Mouse (Mus musculus): ENCODE measurements around the gene Wdr5.
"Not testable (repeated sequence)": the region's sequence is repeated elsewhere in the genome, so short reads cannot be mapped to it uniquely, and the experiment has no call there.

Wdr5 gene

DNA sequence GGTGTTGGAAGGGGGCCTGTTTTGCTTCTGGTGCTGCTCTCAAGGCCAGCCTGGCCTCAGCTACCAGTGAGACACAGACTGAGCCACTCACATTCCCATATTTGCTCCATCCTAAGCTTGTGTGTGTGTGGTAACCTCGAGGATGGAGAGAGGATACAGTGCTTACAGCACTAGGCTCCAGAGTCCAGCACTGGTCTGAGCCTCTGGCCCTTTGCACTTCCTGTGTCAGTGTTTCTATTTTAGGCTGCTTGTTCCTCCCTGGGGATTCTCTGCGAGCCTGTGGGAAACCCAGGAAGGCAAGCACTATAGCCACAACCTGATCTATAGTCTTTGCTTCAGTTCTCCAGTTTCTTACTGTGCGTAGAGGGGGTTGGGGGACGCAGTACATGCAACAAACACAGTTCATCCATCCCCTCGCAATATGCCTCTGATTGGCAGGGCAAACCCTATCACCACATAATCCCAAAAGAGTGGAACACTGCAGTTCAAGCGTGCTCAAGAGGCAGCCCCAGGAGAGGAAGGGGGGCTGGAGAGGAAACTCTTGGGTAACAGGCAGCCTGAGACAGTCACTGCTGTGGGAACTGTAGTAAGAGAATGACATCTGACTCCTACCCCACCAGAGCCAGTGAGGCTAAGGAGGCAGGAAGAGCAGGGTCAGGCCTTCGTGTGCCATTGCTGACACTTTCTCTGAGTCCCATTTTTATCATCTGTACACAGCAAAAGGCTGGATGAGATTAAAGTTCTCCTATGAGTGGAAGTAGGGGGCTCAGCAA, 10.7 kb upstream of the Wdr5 start:
- no peak for DNase-seq (ENCODE audit: low spot score)

DNA sequence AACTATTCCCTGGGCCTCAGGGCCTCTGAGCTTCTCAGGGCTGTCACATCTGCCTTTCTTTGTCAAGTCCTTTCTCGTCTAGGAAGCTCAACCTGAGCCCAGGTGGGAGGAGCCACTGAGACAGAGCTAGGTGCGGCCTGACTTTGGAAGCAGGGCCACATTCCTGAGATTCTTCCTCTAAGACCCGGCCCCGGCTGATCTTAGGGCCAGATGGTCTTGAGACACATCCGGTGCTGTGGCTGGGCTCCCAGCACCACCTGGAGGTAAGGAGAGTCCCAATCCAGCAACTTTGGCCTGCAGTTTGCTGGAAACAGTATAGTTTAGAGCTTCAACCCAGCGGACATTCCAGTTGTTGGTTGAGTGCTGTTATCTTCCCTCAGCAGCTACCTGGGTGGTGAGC, 9.4 kb upstream of the Wdr5 start:
- DNase-seq (ENCODE audit: low spot score), result peak; percentile 31

- DNase-seq (ENCODE audit: low spot score), result not testable (repeated sequence)
These were observed 8.3 kb upstream of the Wdr5 start for GRCm38 (mm10) chr2:27506658-27507057.

DNA sequence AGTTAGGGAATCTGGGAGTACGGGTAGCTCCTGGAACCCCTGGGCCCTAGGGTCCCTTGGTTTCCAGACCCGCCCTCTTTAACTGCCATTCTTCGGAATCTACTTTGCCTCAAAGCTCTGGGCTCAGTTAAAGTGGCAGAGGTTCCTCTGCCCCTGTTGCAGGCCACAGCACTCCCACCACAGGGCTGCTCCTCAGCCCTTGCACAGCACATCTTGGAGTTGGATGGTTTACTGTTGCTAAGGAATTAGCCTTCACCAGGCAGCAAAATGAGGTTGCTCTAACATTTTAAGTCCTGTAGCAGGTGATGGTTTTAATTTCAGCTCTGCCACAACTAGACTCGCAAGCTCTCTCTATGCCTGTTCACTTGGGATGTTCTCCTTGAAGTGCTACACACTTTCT, 7.4 kb upstream of the Wdr5 start, which contains the start of gene Brd3:
TSS of gene Brd3 (minus strand) at position 101 of the 400 bp plus-strand sequence.
- no peak for DNase-seq (ENCODE audit: low spot score)

- DNase-seq (ENCODE audit: low spot score), result no peak
These were observed 4.3 kb upstream of the Wdr5 start for GRCm38 (mm10) chr2:27510706-27511105.

- DNase-seq (ENCODE audit: low spot score), result no peak
These were observed 2.0 kb upstream of the Wdr5 start for GRCm38 (mm10) chr2:27512909-27513308.

DNA sequence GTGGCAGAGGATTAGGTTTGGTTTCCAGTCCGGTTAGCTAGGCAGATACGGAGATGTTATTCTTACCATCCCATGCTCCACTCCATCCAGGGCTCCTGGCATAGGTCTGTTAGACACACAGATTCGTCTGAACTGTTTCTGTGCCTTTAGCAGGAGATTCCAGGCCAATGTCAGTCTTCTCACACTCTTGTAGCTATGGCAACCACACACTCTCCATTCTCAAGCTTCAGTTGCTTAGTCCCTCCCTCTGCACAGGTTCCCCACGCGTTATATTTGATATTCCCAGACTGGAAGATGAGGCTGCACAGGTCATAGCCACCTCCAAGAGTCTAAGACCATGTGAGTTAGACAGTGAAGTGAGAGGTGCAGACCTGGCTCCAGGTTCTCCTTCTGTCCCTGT, 1.1 kb upstream of the Wdr5 start:
- DNase-seq (ENCODE audit: low spot score), result no peak

DNA sequence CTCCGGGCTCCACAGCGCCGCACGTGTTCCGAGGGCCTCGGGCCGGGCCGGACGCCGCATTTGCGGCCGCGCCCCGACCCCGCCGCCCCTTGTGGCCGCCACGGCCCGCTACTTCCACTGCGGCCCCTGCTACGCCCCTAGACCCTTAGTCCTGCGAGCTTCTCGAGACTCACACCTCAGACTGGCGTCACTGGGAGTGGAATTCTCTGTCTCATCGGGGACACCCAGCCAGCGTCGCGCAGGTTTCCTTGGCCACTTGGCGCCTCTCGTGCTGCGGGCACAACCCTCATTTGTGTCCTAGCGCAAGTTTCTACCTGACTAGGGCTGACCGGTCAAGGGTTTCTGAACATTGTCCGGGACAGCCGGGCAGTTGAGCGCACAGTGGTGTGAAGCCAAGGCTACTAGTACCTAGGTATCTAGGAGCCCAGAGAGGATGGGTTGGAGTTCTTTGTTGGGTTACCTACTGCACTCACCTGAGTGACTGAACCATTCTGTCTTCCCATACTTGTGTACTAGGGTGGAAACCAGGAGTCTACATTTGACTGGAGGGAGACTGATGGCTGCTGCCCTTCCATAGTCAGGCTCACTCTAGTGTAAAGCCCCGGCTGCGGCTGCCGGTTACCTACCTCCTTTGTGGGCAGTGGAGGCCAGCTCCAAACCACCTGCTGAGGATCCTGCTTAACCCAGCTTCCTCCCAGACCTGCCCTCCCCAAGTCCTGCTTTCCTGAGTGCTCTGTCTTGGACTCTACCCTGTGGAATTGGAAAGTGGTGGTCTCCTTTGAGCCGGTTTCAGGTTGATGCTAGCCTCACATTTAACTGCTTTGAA, 597 bp downstream of the Wdr5 start:
- DNase-seq (ENCODE audit: low spot score), result peak; percentile 31

DNA sequence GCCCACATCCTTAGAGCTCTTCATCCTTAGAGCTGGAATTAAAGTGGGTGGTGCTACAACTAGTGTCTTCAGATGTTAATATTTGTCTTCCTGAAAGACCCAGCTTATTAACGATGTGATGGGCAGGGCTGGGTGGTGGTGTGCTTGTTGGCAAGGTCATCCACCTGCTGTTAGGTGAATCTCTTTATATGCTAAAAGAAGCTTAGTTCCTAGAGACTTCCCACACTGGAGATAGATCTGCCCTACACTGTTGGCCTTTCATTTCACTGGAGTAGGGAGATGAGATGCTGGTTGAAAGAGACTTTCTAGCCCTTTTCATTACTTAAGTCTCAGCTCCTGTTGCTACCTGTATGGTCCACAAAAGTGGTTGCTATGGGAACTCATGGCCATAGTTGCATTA, 1.3 kb downstream of the Wdr5 start:
- DNase-seq (ENCODE audit: low spot score), result no peak

DNA sequence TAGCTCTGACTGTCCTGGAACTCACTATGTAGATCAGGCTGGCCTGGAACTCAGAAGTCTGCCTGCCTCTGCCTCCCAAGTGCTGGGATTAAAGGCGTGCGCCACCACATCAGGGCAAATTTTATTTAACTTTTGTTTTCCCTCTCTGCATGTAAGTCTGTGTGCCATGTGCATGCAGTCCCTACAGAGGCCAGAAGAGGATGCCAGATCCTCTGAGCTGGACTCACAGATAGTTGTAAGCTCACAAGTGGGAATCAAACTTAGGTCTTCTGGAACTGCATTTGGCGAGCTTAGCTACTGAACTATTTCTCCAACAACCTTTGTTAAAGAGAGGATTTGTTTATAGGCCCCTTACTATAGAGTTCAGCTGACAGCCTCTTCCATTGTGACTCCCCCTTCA, 3.3 kb downstream of the Wdr5 start:
- DNase-seq (ENCODE audit: low spot score), result no peak

GRCm38 (mm10) chr2:27538455-27539330, 23.7 kb downstream of the Wdr5 start:
- DNase-seq (ENCODE audit: low spot score), result not testable (repeated sequence)

DNA sequence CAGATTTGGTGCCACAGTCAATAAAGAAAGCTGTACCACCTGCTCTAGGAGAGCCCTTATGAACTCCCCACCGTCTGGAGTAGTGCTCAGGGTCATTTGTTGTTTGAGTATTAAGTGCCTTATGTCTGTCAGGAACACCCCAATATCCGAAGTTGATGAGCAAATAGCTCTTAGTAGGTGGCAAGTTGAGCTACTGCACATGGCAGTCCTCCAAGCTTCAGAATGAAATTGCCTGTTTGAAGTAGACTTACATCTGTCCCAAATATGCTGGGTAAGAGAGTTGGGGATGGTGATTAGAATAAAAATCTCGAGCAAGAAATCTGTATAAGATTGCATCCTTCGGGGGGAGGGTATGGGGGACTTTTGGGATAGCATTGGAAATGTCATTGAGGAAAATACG, 24.4 kb downstream of the Wdr5 start:
- DNase-seq (ENCODE audit: low spot score), result no peak

GRCm38 (mm10) chr2:27539772-27540514, 25.0 kb downstream of the Wdr5 start:
- DNase-seq (ENCODE audit: low spot score), result peak; percentile 87

DNA sequence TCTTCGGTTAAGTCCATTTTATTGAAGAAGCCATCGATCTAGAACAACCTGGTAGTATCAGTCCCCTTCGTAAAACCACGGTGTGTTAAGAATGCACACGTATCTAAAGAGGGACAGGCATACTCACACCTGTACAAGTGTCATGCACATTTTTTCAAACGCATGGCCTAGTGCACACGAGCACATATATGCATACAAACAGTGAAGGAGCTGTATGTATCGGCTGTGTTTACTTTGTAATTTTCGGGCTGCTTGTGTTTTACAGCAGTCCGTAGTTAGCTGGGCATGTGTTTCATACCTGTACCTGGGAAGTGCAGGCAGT, 25.5 kb downstream of the Wdr5 start:
- no peak for DNase-seq (ENCODE audit: low spot score)

DNA sequence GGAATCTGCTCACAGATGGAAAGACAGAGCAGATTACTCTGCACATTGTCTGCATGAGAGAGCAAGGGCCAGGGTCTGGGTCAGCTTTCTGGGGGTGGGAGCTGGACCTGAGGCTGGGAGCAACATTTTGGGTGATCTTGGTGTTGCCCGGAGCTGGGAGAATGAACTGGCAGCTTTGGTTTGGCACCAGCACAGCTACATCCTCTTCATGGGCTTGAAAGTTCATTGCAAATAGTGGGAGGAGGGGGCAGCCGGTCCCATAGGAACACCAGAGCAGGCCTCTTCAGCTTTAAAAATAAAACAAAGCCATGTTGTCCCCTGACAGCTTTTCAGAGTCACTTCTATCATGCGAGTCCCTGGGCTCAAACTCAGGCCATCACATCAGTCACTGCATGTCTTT, 26.3 kb downstream of the Wdr5 start:
- no peak for DNase-seq (ENCODE audit: low spot score)

- no peak for DNase-seq (ENCODE audit: low spot score)
These were observed 29.7 kb downstream of the Wdr5 start for GRCm38 (mm10) chr2:27544613-27545012.

GRCm38 (mm10) chr2:27545517-27545916, 30.6 kb downstream of the Wdr5 start:
- not testable (repeated sequence) for DNase-seq (ENCODE audit: low spot score)

- DNase-seq (ENCODE audit: low spot score), result not testable (repeated sequence)
These were observed 31.1 kb downstream of the Wdr5 start for GRCm38 (mm10) chr2:27546041-27546440.

DNA sequence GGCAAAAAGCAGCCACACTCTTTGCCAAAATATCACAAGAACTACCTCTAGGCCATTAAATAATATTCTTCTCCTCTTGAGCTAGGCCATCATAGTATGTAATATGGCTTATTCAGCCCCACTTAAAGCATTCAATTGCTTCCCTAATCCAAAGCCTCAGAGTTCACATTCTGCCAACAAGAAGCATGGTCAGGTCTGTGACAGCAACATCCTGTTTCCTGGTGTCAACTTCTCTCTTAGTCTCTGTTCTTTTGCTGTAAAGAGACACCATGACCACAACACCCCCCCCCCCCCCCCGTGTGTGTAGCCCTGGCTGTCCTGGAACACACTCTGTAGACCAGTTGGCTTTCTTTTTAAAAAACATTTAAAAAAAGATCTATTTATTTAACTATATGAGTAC, 32.4 kb downstream of the Wdr5 start:
- DNase-seq (ENCODE audit: low spot score), result no peak

DNA sequence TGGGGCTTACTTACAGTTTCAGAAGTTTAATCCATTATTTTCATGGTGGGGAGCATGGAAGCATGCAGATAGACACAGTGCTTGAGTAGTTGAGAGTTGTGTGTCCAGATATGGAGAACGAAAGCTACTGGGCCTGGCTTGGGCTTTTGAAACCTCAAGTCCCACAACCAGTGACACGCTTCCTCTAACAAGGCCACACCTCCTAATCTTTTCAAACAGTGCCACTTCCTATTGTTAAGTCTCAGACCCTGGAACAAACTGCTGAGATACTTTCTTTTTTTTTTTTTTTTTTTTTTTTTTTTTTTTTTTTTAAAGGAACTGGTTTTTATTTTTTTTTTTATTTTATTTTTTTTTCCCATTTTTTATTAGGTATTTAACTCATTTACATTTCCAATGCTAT, 33.0 kb downstream of the Wdr5 start:
- no peak for DNase-seq (ENCODE audit: low spot score)

- no peak for DNase-seq (ENCODE audit: low spot score)
These were observed 33.9 kb downstream of the Wdr5 start for GRCm38 (mm10) chr2:27548664-27549369.

Measured in urinary bladder, postnatal 25 days (tissue).